Mouse (Mus musculus): Measurements from ENCODE around the gene P2rx3.

P2rx3 gene

DNA sequence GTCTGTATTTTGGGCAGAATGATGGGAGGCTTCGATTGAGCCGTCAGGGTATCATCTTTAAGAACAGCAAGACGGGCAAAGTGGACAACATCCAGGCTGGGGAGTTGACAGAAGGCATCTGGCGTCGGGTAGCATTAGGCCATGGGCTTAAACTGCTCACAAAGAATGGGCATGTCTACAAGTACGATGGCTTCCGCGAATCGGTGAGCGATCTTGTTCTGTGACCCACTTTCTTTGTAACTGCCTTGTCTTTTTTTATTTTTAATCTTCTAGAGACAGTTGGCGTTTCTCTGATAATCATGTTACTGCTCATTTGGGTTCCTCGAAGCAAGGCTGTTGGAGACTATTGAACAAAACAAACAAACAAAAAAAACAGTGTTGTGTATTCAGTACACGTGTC, 1.1 kb upstream of the P2rx3 start:
- no peak for DNase-seq

DNA sequence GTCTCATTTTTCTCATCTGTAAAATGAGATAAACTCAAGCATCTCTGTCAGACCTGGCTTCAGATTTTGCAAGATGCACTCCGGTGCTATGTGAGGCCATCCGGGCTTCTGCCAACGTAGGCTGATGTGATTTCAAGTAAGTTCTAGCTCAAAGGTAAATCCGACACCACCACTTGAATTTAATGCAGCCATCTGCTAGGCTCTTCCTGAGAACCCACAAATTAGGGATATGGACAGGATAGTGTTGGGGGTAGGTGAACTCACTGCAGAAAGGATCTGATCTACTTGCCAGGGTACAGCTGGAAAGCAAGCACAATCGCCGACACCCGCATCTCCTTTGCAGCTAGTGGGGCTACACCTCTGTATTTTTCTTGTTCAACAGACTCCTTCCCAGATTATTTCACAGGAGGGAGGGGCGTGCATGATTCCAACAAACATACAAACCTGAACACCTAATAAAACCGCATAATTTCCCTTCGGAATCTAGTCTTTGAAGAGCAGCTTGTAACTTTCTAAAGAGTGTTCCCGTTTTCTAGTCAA, 685 bp downstream of the P2rx3 start:
- no peak for DNase-seq

DNA sequence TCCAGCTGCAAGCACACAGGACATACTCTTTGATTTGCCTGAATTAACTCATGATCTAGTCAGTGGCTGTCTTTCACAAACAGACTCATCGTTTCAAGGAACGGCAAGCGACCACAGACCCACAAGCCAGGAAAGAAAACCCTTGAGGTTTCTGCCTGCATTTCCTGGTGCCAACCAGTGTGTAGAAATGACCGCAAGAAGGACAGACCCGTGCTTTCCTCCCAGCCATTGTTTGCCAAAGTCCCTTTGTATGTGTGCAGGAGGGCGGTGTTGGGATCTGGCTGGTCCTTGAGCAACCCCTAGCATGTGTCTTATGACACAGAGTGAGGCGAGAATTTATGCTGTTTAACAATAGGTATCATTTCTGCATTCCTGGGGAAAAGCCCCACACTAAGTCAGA, 3.1 kb downstream of the P2rx3 start:
- DNase-seq: no peak

DNA sequence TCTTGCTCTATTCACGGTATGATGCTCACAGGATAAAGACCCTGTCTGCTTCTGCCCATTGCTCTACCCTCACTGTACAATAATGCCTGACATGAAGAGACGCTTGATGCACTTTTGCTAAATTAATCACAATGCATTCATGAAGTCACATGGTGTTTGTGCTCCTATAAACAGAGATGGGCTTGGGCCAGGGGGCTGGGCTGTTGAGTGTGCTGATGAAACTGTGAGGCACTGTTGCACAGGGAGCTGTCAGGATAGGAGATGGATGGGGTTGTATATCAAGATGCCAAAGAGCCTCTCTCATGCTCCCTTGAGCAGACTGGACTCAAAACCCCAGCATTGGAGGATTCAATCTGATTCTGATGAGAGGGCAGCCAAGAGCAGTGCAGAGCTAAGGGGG, 4.1 kb downstream of the P2rx3 start:
- no peak for DNase-seq

DNA sequence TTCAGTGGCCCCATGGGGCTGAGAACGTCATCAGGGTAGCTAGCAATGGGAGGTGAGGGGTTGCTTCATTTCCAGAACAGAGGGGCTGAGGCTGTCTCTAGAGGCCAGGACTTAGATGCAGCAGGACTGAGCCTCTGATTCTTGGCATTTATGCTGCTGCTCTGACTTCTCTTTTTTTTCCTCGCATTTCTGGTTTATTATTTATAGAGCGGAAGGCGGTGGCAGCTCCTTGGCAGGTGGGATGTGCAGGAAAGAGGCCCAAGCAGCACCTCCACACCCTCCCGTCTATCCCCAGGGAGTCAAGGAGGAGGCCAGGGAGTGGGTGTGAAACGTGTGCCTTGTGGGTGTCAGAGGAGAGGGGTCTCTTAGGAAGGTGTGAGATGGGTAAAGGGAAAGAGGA, 6.3 kb downstream of the P2rx3 start:
- DNase-seq: no peak

DNA sequence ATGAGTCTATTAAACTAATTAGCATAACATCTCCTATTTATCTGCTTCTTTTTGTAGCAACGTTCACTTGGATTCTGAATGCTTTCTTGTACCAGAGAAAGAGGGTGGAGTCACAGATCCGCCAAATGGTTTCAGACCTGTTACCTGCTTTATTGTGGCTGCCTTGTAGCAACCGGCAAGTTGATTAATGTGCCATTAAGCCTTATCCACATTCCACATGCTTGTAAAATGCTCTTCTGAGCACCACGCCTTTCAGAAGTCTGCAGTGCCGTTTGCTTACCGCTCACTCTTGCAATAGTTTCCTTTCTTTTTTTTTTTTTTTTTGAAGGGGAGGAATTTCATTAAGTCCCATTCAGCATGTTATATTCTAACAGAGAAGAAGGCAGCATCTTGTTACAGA, 7.4 kb downstream of the P2rx3 start:
- no peak for DNase-seq

DNA sequence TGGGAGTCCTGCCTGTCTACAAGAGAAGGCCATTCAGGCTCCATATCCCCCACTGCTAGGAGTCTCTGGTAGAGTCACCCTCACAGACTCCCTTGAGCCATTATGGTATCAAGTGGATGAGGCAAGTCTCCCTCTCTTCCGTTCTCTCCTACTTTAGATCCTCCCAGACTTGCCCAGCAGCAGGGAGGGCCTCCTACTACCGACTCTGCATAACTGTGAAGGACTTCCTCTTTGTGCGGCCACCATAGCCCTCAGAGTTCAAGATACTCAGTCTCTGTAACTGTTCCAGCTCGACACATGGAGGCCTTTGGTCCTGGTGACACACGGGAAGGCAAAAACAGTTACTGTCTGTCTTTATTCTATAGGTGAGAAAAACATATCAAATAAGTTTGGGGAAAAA, 10.0 kb downstream of the P2rx3 start:
- no peak for DNase-seq

DNA sequence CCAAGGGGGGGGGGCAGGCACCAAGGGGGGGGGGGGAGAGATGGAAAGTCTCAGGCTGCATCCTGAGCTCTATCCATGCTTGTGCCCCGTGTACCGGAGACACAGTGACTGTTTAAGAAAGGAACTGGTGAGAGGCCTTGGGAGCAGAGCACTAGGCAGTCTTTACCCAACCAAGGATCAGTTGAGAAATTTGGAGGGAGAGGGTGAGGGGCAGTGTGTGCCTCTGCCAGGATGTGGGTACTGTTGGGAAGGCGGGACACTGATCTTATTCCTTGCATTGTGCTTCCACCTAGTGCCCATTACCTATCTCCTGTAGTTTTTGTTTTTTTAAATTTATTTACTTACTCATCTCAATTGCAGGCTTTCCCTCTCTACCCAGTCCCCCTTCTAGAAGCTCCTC, 11.1 kb downstream of the P2rx3 start:
- DNase-seq: no peak

DNA sequence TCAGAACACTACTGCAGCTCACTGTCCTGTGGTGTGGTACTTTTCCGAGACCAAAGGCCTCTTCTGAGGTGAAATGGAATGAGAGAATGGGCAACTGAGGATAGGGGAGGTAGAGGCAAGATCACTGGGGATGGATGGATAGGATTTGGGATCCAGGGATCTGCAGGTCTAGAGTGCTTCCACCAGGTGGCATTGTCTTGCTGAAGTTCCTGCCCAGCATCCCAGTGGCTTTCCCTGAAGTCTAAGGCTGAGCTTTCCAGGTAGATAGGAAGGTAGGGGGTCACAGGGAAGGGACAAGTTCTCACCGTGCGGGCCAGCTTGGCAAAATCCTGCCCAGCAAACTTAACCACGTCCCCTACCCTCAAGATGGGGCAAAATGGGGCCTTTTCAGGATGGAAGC, 15.2 kb downstream of the P2rx3 start:
- peak; percentile 44 for DNase-seq

DNA sequence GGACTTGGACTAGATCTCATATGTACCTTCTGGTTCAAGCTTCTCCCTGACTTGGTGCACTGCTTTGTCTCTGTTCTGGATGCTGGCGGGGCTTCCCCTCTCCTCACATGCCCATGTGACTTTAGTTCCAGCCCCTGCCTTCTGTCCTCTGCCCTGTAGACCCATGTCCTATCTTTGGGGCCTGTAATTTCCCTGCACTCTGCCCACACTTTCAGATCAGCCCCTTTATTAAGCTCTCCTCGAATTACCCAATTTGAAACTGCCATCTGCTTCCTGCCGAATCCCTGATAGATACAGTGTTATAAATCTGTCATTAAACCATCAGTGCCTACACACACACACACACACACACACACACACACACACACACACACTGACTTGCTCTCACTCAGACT, 22.7 kb downstream of the P2rx3 start:
- no peak for DNase-seq

DNA sequence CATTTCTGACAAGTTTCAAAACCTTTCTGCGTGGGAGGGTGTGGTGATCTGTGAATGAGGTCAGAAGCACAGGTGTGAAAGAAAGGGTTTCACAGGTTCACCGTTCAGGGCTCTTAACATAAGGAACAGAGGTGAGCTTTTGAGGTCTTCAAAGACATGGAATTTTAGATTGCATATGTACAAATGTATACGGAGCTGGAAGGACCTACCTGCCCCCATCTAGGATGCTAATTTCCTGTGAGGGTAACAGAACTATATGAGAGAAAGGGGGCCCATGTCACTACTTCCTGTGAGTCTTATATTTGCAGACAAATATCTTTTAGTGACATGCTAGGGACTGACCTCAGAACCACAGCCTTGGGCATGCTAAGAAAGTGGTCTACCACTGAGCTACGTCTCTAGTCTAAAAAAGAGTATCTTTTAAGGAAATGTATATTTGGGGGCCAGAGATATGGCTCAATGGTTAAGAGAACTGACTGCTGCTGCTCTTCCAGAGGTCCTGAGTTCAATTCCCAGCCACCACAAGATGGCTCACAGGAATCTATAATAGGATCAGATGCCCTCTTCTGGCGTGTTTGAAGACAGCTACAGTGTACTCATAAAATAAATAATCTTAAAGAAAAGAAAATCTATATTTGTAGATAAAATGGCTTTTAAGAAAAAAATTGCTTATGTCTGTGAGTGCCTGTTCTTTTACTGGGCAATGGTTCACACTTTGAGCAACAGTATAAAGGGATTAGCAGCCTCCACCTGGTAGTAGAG, 23.3 kb downstream of the P2rx3 start:
- DNase-seq: no peak

DNA sequence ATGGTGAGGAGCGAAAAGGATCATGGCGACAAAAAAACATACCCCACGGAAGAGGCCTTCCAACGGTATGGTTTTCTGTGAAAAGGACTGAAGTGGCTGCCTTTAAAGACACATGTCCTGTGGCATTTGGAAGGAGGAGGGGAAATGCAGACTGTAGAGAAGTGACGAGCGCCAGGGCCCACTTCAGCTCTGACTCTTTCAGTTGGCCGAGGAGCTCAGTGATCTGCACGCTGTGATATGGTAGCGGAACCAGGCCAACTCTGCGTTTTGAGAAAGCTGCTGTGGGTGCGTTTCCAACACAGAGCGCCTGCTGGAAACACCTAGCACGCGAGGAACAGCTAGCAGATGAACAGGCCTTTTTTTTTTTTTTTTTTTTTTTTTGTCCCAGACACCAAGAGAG, 24.6 kb downstream of the P2rx3 start:
- DNase-seq: no peak

DNA sequence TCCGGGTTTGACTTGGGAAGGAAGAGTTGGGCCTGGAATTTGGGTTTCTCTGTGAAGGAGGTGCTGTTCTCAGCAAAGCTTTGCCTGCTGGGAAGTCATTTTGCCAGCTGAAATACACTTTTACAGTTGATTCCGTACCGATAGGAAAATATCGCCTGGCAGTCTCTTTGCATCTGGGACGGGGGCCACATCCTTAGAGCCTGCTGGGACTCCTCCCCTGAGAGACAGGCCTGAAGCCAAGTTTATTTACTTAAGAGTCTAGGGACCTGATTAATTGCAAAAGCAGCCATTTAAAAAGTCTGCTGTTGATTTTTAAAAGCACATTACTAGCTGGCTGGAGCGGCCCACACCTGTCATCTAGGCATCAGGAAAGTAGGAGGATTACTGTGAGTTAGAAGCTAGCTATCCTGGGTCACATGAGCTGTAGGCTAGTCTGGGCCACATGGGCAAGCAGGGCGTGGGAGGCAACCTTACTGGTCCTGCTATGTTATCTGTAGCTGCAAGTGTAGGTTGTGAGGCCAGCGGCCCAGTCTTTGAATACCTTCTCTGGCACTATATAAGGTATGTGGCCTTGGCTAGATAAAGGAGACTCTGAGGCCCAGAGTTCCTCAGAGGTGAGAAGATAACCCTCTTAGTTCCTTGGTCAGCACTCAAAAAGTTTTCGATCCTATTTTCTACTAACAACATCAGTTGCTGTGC, 25.2 kb downstream of the P2rx3 start:
- no peak for DNase-seq

DNA sequence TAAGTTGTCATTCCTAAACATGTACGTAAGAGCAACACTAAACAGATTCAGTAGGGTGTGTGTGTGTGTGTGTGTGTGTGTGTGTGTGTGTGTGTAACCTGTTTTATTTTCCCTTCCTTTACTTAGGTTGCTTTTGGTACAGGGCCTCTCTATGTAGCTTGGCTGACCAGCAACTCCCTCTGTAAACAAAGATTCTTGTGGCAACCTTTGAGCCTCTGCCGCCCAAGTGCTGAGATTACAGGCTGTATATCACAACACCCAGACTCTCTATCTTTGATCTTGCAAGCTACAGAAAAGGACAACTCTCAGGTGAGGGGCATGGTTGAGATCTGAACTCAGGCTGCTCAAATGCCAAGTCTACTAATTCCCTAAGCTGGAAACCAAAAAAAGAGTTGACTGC, 28.1 kb downstream of the P2rx3 start:
- DNase-seq: no peak

DNA sequence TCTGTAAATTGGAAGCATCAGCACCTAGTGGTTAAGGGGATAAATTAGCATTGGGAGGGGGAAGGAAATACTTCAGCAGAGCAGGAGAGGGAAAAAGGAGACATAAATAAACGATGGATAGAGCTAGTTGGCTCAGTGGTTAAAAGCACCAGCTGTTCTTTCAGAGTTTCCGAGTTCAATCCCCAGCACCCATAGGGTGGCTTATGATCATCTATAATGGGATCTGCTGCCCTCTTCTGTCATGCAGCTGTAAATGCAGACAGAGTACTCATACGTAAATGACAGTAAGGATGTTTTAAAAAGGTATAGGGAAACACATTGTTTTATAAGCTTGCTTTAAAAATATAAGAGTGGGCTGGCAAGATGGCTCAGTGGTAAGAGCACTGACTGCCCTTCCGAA, 29.5 kb downstream of the P2rx3 start:
- DNase-seq: peak; percentile 38

DNA sequence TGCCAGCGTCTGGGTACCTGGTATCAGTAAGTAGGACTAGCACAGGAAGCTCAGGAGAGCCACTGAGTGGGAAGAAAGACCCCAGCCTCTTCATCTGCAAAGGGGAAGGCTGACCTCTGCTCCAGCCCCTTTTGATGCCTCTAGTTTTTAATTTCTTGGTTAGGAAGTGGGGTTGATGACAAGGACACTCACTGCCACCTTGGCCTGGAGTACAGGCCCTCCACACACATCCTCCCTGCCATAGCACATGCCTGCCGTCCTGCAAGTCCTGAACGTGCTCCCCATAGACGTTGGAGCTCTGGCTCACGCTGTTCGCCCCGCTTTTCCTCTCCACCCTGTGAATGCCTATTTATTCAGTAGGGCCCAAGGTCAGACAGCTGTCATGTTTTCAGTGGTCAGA, 30.7 kb downstream of the P2rx3 start:
- DNase-seq: no peak

DNA sequence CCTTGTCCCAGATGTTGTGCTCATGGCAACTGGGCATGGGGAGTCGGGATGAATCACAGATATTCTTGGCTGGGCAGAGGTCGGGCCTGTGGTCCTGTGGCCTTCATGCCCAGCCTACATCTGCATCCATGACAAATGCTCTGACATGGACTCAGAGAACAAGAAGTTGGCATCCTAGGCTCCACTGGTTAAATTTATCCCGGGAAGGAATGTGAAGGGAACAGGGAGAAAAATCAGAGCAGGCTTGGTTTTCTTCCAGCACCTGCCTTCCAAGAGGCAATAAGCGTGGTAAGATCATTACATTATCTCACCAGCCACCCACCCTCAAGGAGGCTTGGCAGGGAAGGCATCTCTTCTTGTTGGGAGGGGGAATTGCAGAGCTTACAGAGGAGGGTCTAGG, 32.9 kb downstream of the P2rx3 start:
- DNase-seq: no peak

DNA sequence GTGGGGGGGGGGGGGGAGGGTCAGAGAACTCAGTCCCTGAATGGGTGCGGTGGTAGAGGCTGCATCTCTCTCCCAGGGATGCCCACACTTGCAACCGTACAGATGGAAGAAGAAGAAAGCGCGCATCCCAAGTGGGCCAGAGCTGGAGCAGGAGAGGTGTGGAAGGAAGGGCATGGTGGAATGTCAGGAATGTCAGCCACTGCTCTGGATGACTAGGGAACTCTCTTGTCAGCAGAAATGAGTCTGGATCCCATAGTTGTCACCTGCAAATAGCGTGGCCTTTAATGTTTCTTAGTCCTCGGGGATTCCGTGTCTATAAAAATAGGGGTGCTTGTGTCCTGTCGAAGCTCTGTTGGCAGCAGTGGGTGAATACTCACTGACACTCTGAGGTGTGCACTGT, 34.7 kb downstream of the P2rx3 start:
- DNase-seq: no peak

DNA sequence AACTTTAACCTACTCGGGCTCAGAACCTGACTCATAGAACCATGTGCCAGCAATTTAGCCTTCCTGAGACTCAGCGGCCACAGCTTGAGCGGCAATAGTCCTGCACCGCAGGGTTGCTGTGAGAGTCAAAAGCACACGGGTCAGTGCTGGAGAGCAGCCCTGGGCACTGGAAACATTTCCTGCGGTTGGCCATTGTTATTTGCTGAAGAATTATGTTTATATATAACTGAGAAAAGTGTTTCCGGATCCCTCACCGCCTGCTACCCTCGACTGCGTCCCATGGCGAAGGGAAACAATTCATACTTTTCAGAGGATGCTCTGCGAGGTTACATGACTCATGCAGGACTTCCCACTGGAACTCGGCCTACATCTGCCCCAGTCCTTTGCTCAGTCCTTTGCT, 35.8 kb downstream of the P2rx3 start:
- DNase-seq: peak; percentile 24

DNA sequence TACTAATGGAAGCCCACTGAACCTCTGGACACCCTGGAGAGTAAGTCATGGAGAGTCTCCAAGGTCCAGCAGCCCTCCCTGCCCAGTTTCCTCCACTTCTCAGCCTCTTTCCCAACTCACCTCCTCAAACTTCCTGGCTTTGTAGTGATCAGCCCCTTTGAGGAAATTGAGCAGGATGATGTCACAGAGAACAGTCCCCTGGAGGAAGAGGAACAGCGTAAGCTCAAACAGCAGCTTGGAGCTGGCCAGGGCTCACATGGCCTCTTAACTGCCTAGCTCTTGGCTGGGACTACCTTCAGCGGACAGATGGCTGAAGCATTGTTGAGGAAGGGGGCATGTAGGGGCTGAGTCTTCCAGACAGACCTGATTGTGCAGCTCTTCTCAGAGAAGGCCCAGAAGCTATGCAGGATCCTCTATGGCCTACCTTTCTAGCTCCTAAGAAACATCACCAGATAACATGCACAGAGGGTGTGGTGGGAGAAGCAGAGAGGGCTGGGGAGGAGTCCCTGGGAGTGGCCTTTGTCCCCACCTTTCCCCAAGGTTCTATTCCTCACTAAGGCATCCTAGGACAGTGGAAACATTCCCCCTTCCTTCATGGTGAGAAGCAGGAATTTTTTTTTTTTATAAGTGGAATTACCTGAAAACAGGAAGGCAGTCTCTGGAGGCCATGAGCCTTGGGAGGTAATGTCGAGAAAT, 37.6 kb downstream of the P2rx3 start:
- peak; percentile 10 for DNase-seq

DNA sequence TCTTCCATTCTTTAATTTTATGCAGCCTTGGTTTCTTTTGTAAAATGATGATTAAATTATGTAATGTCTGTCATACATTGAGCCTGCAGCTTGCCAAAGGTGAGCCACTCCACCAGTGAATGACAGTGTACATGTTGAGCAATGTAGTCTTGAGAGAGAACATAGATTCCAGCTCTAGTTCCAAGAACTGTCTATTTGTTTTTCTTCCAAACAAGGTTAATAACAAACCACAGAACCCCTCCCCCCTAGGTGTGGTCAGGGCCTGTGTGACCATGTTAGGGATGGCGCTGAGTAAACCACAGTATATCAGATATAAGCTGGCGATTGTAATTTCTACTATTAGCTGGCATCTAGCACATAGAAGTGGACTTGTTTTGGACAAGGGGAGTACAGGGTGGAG, 40.9 kb downstream of the P2rx3 start:
- no peak for DNase-seq

DNA sequence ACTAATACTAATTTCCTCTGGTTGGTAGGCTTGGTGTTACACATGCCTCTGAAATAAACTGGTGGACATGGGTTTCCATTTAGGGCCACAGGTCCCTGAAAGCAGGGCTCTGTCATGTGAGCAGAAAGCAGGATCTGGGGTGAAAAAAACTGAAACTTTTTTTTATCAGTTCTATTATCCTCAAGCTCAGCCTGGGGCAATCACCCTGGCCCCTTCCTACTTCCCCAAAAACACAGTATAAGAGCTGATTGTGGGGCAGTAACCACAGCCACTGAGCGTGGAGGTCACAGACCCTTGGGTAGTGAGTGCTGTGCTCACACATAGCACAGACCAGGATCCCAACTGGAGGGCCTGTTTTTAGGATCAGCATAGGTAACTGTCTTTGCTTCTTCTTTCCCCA, 49.3 kb downstream of the P2rx3 start, which contains the start of gene Prg3:
Gene Prg3 (plus strand): TSS at position 286 of the 400 bp plus-strand sequence.
- DNase-seq: no peak

DNA sequence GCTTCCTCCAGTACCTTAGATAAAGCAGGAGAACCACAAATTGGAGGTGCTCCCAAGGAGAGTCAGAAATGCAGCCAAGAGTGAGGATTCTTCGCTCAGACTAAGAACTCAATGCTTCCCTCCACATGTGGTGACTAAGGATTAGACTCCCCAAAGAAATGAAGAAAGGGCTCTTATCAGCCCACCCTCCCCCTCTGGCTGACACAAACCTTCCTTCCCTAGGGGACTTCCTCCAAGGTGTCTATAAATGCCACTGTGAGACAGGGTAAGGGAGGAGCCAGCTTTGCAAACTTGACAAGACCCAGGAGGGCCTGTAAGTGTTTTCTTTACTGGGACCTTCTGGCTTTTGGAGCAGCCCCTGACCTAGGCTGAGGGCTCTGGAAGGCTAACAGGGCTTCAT, 57.1 kb downstream of the P2rx3 start, which contains the start of gene Prg2:
Gene Prg2 (plus strand): TSS at position 274 of the 400 bp plus-strand sequence.
- DNase-seq: no peak

DNA sequence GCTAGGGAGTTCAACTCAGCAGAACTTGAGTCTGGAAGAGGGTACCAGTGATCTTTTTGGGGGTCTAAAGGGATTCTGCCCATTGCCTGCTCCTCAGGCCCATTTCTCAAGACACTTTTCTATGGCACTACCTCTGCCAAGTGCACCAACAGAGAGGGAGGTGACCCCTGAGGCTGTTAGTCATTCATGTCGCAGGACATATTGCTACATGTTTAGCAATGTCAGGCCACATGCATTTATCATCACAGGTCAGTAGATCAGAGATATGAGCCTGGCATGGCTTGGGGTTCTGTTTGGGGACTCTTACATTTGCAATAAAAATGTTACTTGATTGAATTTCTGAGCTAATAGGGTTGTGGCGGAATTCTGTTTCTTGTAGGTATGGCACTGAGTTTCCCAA, 61.7 kb downstream of the P2rx3 start:
- no peak for DNase-seq
